Mouse (Mus musculus): ENCODE results near the gene Iqschfp.

DNA sequence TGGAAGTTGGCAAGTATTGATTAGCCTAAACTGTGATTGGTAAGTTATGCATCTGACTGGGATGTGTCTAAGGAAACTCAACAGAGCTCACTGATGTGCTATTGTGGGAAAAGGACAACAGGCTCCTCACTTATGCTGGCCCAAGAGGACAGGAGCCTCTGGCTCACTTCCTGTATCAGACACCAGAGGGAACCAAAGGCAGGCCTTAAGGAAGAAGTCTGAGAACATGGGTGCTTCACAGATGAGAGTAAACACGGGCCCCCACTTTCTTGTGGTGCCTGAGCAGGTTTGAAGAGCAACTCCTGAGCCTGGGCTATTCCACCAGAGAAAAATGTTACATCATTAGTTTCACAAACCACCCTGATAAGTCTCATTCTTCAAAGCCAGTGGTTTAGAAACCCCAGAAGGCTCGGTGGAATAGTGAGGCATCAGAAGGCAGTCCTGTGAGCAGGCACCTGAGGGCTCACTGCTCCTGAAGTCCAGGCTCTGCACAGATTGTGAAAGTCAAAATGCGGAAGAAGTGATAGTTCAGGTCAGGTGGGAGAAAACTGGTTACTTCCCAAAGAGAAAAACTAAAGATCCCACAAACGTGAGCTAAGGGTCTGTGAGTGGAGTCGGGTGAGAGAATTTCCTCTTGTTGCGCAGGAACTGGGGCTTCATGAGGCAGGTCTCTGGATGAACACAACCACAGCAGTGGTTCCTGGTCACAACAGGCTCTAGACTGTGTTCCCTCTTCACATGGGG, 754.5 kb downstream of the Iqschfp start:
- TF ChIP-seq CTCF (IDR thresholded peaks at IDR 0.05; ENCODE audit: borderline replicate concordance, extremely low read depth, insufficient read depth, insufficient read length) (no peak; the same call in 1 of the 2 replicates), POLR2A (IDR thresholded peaks at IDR 0.05; ENCODE audit: borderline replicate concordance, extremely low read depth, insufficient read depth, insufficient read length, poor library complexity, severe bottlenecking) (no peak)

Data from brain, embryonic 14.5 days (tissue).